Mouse (Mus musculus) brain, embryonic 14.5 days (tissue): ENCODE results near the gene Slc7a7.

Source experiments
- CTCF ChIP-seq: fragments of 200-500 bp; IDR thresholded peaks from 2 replicates; pipeline ENCODE4 v1.5.1; 2012; ENCODE audit warnings: inconsistent platforms, mild to moderate bottlenecking, moderate library complexity, borderline replicate concordance; ENCODE audit not compliant: insufficient read depth, insufficient read length; ENCODE audit errors: extremely low read depth
- POLR2A ChIP-seq: fragments of 200-500 bp; IDR thresholded peaks from 2 replicates; pipeline ENCODE4 v1.6.1; 2012; ENCODE audit warnings: mild to moderate bottlenecking, inconsistent platforms, borderline replicate concordance; ENCODE audit not compliant: poor library complexity, insufficient read depth, insufficient read length, severe bottlenecking; ENCODE audit errors: extremely low read depth

GRCm38 (mm10) chr14:54380616-54381015 is 37.0 kb downstream of the Slc7a7 start:
- TF ChIP-seq POLR2A (no peak), CTCF (no peak)
